Mouse (Mus musculus) lung, adult 2 months (tissue): ENCODE measurements around the gene Hist1h2ao. TPM values are rescaled to one million over a fixed set of nuclear protein-coding genes. Genes with fewer than 3 reads are reported as not detected.
A peak's percentile ranks its signal among the peaks of the same experiment; 100 is the strongest.
"Not testable (repeated sequence)": the region's sequence is repeated elsewhere in the genome, so short reads cannot be mapped to it uniquely, and the experiment has no call there.

Experiments
- DNase-seq: peaks from one replicate; pipeline ENCODE4 v3.0.0; 2022
- H3K4me1 ChIP-seq: fragments of 200-500 bp; 2 replicates; pipeline ENCODE4 v1.6.1; 2011; ENCODE audit warnings: low read length; ENCODE audit not compliant: control insufficient read depth, insufficient read depth
- H3K4me3 ChIP-seq: fragments of 200-500 bp; replicated peaks from 2 replicates; pipeline ENCODE3; 2011; ENCODE audit warnings: low read depth, mild to moderate bottlenecking, control low read depth, low read length; ENCODE audit errors: extremely low read depth
- CTCF ChIP-seq: fragments of 200-500 bp; IDR thresholded peaks from 2 replicates; pipeline ENCODE4 v1.5.1; 2011; ENCODE audit warnings: mild to moderate bottlenecking, low read length, control low read depth; ENCODE audit not compliant: insufficient read depth
- POLR2A ChIP-seq: fragments of 200-500 bp; IDR thresholded peaks from 2 replicates; pipeline ENCODE4 v1.6.1; 2011; ENCODE audit warnings: low read depth, mild to moderate bottlenecking, control low read depth, low read length, borderline replicate concordance; ENCODE audit errors: extremely low read depth
- WGBS: fragments of 180-500 bp; shearing (Covaris S2); methylation state at CpG from one replicate; pipeline ENCODE4 v1.1.7; 2018; 5-methylcytosine and 5-hydroxymethylcytosine counted together
- polyA plus RNA-seq: library from polyadenylated mRNA; depleted of rRNA; stranded (reverse); fragments of >200 nt; gene quantifications from 2 replicates; pipeline ENCODE4 v1.2.3, GENCODE M21; 2012

Gene Hist1h2ao
- polyA plus RNA-seq, 1 experiment, result not detected

DNA sequence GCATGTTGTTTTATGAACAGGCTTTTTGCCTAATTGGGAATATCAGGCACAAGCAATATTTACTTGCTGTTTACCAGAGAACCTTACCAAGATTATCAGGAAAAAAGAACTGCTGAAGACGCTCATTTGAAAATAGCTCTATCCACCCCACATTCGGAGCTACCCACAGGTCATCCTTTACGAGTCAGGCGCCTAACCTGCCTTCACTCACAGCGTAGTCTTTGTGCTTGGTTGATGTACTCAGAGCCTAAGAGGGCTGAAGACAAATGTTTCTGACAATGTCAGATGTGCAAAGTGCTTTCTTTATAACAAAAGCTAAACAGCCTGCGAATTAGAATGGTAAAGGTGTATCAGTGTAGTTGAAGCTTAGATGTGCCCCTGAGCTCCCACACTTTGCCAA lies 26.0 kb upstream of the Hist1h2ao start:
- 54% methylated on average over 6 of the region's 6 CpGs for WGBS
- H3K4me1 ChIP-seq, result peaks cover 10% of the 10 kb centered on the region
- TF ChIP-seq POLR2A, result no peak
- TF ChIP-seq CTCF, result no peak
- no peak for DNase-seq
- no peak overlapping the region for H3K4me3 ChIP-seq

DNA sequence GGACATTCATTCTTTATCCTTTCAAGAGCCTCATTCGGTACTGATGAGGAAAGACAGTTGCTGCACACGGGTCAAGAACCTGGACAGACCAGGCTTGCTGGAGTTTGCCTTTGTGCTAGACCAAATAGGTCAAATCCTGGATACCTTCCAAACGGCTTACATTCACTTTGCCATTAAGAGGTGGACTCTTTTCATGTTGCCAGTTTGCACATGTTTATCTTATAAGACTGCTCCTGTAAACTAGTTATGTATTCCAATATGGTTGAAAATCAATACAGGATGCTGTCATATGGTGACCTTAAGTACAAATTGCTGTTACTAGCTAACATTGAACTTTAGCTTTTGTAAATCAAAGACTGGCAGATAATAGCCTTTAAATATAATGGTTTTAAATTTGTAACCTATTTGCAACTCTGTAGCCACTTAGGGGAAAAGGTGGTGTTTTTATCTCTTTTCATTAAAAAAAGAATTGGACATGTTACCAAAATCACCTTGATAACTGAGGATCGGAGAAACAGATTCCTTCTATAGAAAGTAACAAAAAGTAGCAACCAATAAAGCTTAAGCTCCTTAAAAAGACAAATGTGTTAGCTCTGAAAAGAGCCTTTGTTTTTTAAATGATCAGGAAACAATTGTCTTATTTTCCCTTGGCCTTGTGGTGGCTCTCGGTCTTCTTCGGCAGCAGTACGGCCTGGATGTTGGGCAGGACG lies 23.9 kb upstream of the Hist1h2ao start:
- DNase-seq, result no peak
- 11% methylated on average over 8 of the region's 8 CpGs for WGBS
- Histone ChIP-seq H3K4me1 (0 out of 2 replicates have a peak, but pooled peaks cover 2% of the 10 kb centered on the region), H3K4me3 (no peak overlapping the region)
- TF ChIP-seq POLR2A, result no peak
- TF ChIP-seq CTCF, result no peak

DNA sequence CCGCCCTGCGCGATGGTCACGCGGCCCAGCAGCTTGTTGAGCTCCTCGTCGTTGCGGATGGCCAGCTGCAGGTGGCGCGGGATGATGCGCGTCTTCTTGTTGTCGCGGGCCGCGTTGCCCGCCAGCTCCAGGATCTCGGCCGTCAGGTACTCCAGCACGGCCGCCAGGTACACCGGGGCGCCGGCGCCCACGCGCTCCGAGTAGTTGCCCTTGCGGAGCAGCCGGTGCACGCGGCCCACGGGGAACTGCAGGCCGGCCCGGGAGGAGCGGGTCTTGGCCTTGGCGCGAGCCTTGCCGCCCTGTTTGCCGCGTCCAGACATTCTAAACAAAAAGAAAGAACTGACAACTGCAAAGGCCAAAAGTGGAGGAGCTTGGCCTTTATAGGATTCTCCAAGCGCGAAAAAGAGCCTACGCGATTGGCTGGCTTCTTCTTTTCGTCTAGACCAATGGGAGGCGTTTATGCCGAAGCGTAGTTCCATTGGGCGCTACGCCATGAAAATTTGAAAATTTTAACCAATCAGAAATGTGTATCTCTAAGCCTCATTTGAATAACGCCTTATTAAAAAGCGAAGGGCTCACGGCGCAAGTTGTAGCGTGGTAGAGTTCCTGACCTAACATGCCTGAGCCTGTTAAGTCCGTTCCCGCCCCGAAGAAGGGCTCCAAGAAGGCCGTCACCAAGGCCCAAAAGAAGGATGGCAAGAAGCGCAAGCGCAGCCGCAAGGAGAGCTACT lies 23.2 kb upstream of the Hist1h2ao start, which contains the start of the genes Hist1h2an and Hist1h2bp:
Hist1h2an (minus strand) TSS at position 320 of the 731 bp plus-strand sequence.
Hist1h2bp (plus strand) TSS at position 563 of the 731 bp plus-strand sequence.
- peak; percentile 44; the same call in 1 of the 2 replicates for TF ChIP-seq POLR2A
- WGBS, result 1% methylated on average over 43 of the region's 63 CpGs
- peak; percentile 74 for DNase-seq
- peak within 1 kb of the TSS; percentile 64 for H3K4me3 ChIP-seq
- not testable (repeated sequence) for H3K4me1 ChIP-seq

DNA sequence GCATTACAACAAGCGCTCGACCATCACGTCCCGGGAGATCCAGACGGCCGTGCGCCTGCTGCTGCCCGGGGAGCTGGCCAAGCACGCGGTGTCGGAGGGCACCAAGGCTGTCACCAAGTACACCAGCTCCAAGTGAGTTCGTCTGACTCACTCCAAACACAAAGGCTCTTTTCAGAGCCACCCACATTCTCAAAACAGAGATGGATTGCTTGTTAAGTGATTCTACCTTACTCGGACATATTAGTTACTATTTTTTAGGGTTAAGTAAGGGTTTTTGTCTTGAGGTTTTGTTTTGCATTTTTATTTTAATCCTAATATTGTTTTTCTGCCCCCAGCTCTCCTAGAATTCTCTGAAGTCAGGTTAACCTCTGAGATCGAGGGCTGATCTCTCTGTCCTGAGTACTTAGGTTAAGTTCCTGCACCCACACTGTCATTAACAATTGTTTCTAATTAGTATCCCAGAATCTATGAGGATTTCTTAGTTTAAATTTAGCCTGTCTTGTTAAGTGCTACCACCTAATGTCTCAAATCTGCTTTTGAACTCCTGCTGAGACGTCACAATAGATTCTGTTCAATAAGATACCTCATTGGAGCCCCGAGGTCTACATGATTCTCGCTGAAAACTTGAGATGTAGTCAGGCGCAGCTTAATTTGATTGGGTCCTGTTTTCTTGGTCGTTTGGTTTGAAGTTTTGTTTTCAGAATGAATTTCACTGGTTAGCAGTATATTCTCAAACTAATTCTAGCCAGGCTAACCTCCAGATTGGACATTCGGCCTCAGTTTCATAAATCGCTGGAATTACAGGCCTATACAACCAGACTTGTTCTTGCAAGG lies 22.3 kb upstream of the Hist1h2ao start:
- no peak for TF ChIP-seq POLR2A
- no peak for TF ChIP-seq CTCF
- Histone ChIP-seq H3K4me1 (no peaks in the 10 kb centered on the region), H3K4me3 (no peak overlapping the region)
- DNase-seq, result no peak
- WGBS, result 31% methylated on average over 17 of the region's 21 CpGs

DNA sequence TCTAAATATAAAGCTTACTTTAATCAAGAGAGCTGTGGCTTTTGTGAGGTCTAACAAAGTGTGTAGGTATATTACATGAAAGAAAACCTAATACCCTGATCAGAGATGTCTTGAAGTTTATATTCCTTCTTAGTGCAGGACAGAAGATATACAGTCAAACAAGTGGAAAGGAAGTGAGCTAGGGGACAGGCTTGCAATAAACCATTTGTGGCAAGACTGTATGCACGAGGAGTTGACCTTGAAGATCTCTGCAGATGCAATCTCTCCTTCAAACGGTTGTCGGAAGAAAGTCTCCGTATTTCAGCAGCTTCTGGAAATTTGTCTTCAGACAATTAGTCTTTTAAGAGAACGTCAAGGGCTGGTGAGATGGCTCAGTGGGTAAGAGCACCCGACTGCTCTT lies 20.3 kb upstream of the Hist1h2ao start:
- TF ChIP-seq POLR2A, result no peak
- no peak for TF ChIP-seq CTCF
- WGBS, result 45% methylated on average over 6 of the region's 6 CpGs
- no peak for DNase-seq
- Histone ChIP-seq H3K4me1 (no peaks in the 10 kb centered on the region), H3K4me3 (no peak overlapping the region)

DNA sequence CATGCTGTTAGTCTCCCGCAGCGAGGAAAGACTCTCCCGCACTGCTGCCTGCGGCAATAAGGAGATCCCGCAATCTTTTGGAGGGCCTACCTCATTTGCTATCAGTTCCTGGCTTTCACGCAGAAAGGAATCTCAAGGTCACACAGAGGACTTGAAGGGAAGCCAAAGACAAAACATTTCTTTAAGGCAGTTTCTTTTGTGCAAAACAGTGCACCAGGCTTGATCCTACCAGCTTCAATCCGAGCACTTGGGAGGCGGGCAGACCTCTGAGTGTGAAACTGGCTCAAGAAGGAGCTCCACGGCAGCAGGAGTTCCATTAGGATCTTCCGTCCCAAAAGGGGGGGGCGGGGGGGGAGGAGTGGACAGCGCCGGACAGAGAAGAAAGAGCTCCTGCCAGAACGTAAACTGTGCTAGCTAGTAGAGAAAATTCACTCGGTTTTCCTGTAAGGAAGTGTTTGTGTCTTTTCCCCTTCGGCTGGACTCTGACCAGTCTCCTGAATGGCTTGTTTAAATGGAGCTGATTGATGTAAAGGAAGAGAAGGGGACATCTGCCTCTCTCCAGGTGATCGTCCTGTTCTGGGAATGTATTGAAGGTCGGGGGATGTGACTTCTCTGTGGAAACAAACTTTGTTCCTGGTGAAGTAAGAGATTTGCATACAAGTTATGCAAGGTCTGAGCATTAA lies 19.5 kb upstream of the Hist1h2ao start:
- no peak overlapping the region for H3K4me3 ChIP-seq
- TF ChIP-seq CTCF (no peak), POLR2A (no peak)
- 20% methylated on average over 18 of the region's 18 CpGs for WGBS
- DNase-seq, result no peak
- H3K4me1 ChIP-seq, result no peaks in the 10 kb centered on the region

DNA sequence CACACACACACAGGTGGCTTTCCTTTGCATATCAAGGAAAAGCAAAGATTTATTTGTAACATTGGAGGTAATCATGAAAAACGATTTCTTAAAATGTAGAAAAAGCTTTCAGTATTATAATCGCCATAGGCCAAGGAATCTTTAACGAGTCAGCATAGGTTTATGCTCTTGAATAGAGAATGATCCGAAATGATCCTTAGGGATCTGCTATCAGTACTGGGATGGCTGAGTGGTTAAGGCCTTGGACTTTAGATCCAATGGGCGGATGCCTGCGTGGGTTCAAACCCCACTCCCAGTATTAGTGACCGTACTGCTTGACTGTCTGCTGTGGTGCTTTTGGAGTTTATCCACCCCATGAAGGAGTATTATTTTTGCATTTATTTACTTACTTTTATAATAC lies 14.7 kb upstream of the Hist1h2ao start:
- Histone ChIP-seq H3K4me3 (no peak overlapping the region), H3K4me1 (no peaks in the 10 kb centered on the region)
- TF ChIP-seq CTCF (no peak), POLR2A (no peak)
- 87% methylated on average over 7 of the region's 7 CpGs for WGBS
- no peak for DNase-seq

DNA sequence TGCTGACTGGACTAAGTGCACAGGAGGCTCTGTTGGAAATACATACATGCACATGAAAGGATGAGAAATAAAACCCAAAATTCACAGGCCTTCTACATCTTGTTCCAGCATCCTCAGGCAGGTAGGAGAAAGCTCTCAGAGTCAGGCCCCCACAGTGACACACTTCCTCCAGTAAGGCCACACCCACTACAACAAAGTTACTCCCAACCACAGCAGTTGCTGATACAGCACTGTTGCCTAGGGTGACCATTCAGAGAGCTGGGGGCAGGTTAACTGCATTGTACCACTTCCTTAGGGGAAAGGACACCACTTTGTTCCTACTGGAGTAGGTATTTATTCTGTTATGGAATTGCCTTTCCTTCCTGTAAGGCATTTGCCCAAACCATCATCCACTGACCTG lies 13.1 kb upstream of the Hist1h2ao start:
- H3K4me3 ChIP-seq, DNase-seq, H3K4me1 ChIP-seq: not testable (repeated sequence)

DNA sequence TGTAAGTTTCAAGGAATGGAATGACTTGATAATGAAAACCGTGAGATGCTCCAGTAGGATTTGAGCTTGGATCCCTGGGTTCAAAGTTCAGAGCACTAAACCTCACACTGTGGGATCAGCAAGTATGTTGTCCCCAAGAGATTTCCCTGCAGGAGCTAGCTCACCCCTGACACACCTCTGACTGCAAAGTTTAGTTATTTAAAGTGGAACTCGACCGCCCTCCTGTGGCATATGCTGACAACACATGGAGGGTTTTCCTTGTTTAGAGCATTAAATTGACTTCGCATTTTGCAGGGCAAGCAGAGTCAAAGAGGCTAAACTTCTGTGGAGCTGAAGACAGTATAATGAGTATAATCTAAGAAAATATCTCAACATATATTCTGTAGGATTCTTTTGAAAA lies 7.2 kb upstream of the Hist1h2ao start:
- no CpG with 5 or more reads among the region's 4 CpGs for WGBS
- not testable (repeated sequence) for DNase-seq, H3K4me3 ChIP-seq, H3K4me1 ChIP-seq

DNA sequence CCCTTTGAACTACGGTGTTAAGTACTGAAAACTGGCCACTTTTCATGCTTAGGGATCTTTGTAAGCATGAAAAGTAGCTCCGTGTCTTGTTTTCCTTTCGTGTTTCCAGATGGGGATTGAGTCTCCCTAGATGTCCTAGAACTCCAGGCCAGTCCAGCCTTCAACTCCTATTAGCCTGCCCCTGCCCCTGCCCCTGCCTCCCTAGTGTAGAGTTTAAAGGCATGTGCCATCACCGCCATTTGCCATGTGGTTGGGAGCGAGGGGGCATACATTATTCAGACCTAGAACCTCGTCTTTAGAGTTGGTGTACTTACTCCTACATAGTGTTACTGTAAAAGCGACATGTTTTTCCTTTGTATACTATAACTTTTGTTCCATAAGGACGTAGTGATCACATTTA lies 809 bp downstream of the Hist1h2ao start:
- not testable (repeated sequence) for H3K4me1 ChIP-seq, H3K4me3 ChIP-seq, DNase-seq
- no CpG with 5 or more reads among the region's 8 CpGs for WGBS

DNA sequence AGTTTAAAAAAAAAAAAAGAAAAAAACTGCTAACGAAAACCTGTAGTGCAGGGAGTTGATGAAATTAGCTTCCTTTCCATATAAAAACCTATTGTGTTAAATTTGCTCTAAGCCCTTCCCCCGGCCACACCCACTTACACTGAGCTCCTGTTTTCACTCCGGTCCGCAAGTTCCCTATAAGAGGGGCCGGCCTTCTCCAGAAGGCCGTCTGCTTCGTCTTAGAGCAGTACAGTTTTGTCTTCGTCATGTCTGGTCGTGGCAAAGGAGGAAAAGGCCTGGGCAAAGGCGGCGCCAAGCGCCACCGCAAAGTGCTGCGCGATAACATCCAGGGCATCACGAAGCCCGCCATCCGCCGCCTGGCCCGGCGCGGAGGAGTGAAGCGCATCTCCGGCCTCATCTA lies 1.3 kb downstream of the Hist1h2ao start, which contains the start of gene Hist1h4m:
Hist1h4m (plus strand) TSS at position 208 of the 400 bp plus-strand sequence.
- peak; percentile 28 for DNase-seq
- WGBS, result no CpG with 5 or more reads among the region's 24 CpGs
- not testable (repeated sequence) for H3K4me3 ChIP-seq, H3K4me1 ChIP-seq

DNA sequence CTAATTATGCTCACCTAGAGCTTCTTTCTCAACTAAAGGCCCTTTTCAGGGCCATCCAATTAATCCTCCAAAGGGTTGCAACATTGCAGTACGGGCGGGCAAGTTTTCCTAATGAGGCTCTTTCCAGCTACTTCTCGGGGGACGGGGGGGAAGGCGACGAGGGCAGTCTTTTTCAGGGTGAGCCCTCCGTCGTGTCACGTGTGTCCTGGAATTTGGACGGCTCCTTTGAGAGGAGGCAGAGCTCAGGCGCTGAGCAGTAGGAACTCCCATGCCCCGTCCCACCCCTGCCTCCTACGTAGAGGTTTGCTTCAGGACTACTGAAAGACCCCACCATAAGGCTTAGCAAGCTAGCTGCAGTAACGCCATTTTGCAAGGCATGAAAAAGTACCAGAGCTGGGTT lies 1.8 kb downstream of the Hist1h2ao start:
- H3K4me3 ChIP-seq, DNase-seq, H3K4me1 ChIP-seq: not testable (repeated sequence)
- WGBS, result under 1% methylated on average over 14 of the region's 14 CpGs
